Mouse (Mus musculus) lung, postnatal 0 days (tissue): ENCODE measurements around the gene Gm48551.

Source experiments
- CTCF ChIP-seq: IDR thresholded peaks from 2 replicates; pipeline ENCODE4 v1.5.1; 2016; ENCODE audit warnings: antibody characterized with exemption, mild to moderate bottlenecking
- EP300 ChIP-seq: IDR thresholded peaks from 2 replicates; pipeline ENCODE4 v1.6.1; 2016; ENCODE audit warnings: antibody characterized with exemption, mild to moderate bottlenecking, control low read depth

DNA sequence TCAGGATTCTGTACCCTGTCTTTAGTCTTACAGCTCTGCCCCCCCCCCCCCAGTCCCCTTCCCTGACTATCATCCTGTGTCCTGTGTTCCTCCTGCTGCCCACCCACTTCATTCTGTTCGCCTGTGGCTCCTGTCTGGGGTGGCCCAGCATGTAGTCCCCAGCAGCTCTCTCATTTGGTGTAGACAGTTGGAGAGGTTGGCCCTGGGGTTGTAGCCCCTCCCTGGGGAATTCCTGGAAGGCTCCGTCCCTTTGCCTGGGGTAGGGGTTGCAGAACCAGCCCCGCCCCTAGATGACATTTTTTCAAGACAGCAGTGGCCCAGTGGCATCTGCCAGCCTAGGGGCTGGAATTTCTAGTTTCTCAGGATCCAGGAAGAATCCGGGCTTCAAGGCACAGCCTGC lies 26.1 kb upstream of the Gm48551 start:
- TF ChIP-seq CTCF (no peak), EP300 (no peak)
